Mouse (Mus musculus) c-Kit-negative CD71-positive TER-119-positive erythroid progenitor cells, embryonic 14.5 days (primary cell): Measurements from ENCODE around the gene Cct3.
A peak's percentile ranks its signal among the peaks of the same experiment; 100 is the strongest.
"Not testable (repeated sequence)": the region's sequence is repeated elsewhere in the genome, so short reads cannot be mapped to it uniquely, and the experiment has no call there.

Experiments used
- DNase-seq: peaks from one replicate; pipeline ENCODE4 v3.0.0-alpha.2; 2013; ENCODE audit warnings: low read depth, low spot score

The Cct3 gene

DNA sequence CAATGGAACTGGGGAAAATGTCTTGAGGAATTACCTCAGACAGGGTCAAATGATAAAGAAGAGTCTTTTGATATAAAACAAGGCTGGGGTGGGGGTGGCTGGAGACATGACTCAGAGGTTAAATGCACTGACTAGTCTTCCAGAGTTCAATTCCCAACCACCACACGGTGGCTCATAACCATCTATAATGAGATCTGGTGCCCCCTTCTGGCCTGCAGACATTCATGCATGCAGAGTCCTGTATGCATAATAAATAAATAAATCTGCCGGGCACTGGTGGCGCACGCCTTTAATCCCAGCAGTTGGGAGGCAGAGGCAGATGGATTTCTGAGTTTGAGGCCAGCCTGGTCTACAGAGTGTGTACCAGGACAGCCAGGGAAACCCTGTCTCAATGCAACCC lies 4.9 kb upstream of the Cct3 start:
- no peak for DNase-seq

DNA sequence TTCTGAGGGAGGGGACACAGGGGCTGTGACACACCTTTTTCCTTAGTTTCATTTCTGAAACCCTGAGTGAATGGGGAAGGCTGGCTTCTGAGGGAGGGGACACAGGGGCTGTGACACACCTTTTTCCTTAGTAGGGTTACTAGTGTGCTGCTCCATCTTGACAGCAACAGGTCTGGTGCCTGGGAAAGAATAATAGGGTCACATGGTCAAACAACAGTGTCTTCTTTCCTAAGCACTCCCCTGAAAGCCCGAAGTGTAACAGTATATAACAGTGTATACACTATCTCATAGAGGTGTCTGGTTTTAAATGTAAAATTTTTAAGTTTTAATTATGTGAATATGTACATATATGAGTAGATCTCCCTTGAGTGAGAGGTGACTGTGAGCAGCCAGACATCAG lies 1.6 kb upstream of the Cct3 start:
- DNase-seq: not testable (repeated sequence)

DNA sequence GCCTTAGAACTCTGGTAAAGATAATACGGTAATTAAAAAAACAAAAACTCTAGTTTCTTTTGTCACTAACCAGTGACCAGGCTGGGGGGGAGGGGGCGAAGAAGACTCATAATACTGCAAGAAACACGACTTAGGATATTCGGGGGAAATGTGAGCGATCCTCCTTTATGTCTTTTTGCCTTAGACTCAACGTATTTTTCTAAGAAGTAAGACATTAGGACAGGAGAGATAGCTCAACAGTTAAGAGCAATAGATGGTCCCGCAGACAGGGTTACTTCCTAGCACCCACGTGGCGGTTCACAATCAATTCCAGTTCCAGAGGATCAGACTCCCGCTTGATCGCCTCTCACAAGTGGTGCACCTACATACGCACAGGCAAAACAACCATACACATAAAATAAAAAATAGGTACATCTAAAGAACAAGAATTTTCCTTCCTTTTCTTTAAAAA lies 781 bp upstream of the Cct3 start:
- DNase-seq: no peak

DNA sequence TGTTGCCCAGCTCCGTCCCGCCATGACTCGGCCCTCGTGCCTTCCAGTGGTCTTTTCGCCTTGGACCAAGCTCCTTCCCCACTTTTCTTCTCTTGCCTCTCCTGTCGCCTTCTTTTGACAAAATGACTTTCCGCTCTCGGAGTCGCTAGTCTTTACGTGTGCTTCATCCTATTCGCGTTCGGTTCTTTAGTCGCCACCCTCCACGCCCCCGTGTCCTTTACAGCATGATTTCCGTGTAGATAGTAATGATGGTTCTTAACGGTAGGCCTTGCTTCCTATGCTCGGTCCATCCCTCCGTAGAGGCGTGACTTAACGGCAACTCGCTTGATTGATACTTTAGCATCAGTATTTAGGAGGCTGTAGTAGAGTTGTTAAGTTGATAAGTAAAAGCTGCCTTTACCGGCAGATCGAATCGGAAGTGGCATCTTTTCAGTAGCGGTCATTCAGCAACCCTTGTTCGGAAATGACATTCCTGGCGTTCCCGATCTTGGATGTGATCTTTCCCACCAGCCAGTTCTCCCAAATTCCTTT lies 470 bp downstream of the Cct3 start:
- peak; percentile 45 for DNase-seq

DNA sequence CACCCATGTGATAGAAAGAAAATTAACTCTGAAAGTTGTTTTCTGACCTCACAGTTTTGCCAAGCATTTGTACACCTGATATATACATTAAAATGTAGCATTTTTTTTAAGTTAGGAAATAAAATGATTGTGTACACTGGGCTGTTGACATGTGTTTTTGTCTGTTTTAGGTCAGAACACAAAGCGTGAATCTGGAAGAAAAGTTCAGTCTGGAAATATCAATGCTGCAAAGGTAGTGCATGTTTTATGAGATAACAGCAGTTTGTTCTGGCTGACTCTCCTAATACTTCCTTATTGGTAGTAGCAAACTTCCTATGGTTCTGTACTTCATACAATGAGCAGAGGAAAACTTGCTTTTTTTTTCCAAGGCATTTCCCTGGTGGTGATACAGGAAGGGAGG lies 2.3 kb downstream of the Cct3 start:
- no peak for DNase-seq

DNA sequence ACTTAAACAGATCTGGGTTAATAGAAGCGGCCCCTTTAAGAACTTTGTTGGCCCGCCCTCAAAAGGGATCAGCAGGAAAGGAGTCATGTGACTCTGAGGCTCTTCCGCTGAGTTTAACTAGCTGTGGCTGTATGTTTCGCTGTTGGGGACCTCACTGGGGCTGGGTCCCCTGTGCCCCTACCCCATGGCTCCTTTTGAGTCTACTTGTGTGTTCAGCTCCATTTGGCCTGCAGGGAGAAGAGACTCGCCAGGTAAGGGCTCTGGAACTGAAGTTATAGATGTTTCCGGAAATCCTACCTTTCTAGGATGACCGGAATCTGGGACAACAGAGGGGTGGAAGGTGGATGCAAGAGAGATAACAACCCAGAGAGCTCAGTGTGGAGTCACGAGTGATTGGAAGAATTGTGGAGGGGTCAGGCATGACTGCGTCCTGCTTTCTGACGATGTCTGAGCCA lies 28.1 kb downstream of the Cct3 start, which contains the start of gene Glmp:
Gene Glmp, plus strand, starts transcription at position 73 of the 455 bp plus-strand sequence.
- no peak for DNase-seq

DNA sequence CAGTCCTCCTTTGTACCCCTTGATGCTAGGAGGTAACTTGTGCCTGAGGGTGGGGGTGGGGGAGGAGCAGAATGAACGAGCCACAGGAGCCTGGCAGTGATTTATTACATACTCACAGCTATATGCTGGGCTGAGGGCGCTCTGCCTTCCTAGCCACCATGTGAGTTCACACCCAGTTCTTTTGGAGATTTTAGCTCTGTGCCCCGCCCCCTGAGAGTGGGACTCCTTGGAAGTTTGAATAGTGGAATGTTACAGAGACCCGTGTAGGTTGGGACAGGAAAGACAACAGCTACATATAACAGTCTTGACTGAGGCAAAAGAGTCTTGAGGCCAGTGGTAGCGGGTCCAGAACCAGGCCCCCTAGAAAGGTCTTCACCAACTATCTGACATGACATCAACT lies 32.0 kb downstream of the Cct3 start:
- no peak for DNase-seq

DNA sequence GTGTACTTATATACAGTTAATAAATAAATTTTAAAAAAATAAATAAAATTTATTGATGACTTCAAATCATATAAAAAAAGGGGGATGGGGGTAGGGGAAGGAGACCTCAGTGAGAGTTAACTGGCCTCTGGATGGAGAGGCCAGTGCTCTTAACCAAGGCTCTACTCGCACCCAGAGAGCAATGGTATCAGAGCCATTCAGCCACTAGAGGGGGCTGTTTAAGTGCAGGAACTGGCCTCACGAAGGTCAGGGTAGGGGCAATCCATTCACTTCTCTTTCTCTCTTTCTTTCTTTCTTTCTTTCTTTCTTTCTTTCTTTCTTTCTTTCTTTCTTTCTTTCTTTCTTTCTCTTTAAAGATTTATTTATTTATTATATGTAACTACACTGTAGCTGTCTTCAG lies 34.4 kb downstream of the Cct3 start:
- peak; percentile 64 for DNase-seq

DNA sequence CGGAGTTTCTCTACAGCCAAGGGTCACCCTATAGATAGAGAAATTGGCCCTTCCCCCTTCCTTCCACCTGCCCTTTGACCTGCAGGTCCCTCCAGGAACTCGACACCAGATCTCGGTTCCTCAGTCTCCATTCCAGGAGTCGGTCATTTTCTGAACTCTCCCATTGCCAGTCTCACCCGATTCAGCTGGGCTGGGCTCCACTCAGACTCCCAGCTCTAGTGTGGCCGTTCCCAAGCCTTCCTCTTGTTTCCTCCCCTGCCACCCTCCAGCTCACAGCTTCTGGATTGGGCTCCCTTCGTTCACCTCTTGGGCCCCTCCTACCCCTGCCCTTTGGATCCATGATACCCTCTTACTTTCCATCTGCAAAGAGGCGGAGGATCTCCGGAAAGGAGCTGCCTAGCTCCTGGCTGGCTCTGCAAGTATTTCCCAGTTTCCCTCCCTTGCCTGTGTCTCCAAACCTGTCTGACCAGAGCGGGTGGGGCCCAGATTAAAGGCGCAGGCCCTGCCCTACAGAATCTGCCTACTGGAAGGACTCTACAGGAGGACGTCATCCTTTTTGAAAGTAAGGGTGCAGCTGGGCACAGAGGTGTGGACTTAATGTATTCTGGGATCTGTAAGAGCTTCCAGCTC lies 37.2 kb downstream of the Cct3 start:
- DNase-seq: no peak

DNA sequence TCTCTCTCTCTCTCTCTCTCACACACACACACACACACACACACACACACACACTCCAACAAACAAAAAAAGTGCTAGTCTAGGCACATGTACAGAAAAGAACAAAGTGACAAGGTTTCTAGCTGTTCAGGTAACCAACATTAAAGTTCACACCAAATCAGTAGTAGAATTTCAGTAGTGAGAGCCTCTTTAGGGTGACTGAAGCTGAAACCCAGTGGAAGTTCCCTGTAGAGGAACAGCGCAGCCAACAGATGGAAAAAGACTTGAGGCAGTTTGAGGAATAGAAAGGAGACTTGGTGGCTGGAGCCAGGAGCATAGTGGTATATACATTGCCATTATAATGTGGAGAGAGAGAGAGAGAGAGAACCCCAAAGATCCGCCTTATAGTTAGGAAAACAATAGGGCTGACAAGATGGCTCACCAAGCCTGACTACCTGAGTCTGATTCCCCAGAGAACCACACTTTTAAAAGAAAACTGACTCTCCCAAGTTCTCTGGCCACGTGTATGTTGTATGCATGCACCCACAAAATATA lies 38.1 kb downstream of the Cct3 start:
- no peak for DNase-seq

DNA sequence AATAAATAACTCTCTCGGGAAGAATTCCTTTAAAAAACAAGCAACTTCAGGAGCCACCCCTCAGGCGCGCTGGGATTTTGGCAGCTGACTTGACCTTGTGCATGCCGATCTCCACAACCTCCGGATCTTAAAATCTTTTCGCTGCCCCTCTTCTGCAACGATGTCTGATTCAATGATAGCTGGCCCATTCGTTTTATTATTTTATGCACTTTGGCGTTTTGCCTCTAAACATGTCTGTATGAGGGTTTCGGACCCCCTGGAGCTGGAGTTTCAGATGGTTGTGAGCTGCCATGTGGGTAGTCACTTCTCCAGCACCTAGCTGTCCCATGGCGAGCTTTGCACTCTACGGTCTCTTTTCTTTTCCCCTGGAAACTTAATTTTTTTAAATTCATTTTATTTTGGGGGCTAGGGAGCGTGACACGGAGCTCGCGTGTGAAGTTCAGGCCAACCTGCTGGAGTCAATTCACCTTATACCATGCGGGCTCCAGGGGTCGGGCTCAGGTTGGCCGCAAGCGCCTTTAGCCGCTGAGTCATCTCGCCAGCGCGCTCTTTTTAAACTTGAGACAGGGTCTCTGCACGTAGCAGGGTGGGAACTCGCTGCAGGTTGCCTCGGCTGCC lies 38.6 kb downstream of the Cct3 start:
- no peak for DNase-seq

DNA sequence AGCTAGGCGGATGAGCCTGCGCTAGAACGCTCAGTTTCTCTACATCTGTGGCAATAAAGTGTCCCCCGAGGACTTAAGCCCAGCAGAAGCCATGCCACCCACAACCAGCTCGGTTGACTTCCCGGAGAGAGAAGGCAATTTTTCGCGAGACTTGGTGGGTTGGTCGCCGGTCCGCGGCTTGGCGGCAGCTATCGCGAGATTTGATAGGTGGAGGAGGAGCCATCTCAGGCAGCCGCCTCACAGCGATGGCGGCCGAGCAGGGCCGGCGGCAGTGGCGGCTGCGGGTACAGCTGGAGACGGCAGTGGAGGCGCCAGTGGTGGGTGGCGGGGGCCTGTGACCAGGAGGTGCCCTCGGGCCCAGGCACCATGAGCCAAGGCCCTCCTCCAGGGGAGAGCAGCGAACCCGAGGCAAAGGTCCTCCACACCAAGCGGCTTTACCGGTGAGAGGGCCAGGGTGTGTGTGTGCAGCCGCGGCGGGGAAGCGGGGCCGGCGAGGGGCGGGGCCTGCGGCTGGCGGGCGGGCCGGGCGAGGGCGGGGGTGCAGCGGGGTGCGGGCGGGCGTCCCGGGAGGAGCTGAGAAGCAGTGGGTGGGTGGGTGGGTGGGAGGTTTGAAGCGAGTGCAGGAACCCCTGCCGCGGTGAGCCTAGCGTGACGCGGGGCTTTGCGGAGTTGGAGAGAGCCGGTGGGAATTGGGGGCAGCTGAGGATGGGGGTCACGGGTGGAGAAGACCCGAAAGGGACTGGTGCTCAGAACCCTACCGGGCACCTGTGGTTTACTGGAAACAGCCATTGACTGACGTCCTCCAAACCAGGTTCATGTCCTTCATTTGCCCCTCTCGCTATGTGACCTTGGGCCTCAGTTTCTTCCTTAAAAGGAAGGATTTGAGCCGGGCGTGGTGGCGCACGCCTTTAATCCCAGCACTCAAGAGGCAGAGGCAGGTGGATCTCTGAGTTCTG lies 39.4 kb downstream of the Cct3 start, which contains the start of the genes Tmem79 and Smg5:
Gene Tmem79, minus strand, starts transcription at position 91 of the 956 bp plus-strand sequence.
Gene Smg5, plus strand, starts transcription at position 203 of the 956 bp plus-strand sequence.
- peak; percentile 94 for DNase-seq

DNA sequence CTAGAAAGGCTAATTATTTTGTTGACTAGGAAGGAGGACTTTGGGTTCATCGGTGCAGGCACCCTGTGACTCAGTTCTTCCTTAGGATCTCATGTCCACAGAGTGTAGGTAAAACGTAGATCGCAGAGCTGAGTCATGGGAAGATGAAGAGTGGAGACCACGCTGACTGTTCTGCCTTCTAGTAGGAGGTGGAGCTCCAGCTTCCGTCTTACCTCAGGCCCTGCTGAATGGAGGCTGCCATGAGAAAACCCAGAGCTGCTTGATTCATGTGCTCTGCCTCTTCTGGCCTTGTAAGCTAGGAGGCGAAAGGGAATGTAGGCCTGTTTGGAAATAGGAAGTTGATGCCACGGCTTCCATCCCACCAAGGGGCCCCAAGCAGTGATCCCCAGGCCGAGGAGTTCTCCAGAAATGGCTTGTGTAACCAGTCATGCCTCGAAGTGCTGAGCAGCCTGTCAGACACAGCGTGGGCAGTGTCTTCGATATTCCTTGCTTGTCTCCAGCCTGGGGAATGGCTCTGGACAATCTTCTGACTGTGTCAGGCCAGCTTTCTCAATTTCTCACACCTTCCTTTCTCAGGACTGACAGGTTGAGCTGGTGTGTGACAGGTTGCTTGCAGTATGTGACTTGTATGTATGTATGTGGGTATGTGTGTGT lies 40.6 kb downstream of the Cct3 start:
- peak; percentile 53 for DNase-seq

DNA sequence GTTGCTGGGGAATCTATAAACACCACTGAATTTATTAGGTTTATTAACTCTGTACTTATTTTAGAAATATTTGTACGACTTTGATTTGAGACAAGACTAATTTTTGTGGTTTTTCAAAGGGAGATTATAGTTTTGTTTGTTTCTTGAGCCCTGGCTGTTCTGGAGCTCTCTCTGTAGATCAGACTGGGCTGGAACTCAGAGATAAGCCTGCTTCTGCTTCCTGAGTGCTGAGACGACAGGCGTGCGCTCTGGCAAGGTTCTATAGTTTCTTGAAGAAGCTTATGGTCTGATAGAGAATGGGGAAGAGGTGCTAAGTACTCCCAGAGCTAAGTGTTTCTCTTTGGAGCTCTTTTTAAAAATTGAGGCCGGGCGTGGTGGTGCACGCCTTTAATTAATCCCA lies 41.4 kb downstream of the Cct3 start:
- peak; percentile 66 for DNase-seq

DNA sequence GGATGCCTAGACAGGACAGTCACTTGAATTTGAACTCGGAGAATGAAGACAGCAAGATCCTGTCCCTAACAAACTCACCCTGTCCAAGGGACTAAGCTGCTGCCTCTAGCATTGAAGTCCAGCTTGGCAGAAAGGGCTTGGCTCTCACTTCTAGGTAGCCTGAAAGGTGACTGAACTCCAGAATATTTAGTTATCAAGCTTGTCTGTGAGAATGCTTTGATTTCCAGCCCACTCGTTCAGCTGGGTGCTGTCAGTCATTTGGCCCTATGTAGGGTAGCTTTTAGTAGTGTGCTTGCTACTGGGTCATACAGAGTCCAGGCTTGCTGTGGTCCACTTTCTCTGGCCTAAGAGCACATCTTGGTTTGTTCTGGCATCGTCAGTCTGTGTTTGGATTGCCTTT lies 42.1 kb downstream of the Cct3 start:
- DNase-seq: no peak

DNA sequence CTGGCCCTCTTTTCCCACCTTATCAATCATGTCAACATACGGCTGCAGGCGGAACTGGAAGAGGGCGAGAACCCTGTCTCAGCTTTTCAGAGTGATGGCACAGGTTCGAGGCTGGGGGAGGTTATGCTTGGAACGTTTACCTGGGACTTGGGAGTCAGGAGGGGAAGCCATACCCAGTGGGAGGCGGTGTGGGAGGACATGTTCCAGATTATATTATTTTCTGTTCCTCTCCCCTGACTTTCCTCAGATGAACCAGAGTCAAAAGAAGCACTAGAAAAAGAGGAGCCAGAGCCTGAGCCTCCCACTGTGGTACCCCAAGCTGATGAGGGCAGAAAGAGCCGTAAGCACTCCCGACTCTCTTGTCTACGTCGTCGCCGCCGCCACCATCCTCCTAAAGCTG lies 53.8 kb downstream of the Cct3 start:
- DNase-seq: no peak

DNA sequence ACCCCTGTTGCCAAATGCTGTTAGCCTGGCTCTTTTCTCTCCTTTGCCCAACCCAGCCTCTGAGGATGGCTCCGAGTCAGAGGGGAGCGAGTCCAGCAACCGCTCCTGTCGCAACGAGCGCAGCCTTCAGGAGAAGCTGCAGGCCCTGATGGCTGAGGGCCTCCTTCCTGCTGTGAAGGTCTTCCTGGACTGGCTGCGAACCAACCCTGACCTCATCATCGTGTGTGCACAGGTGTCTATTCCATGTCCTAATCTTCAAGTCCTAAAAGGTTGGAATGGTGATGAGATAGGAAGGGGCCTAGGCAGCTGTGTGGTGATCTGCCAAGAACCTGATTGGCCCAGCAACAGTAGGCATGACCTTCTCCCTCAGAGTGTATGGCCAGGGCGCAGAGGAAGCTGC lies 56.0 kb downstream of the Cct3 start:
- DNase-seq: no peak

DNA sequence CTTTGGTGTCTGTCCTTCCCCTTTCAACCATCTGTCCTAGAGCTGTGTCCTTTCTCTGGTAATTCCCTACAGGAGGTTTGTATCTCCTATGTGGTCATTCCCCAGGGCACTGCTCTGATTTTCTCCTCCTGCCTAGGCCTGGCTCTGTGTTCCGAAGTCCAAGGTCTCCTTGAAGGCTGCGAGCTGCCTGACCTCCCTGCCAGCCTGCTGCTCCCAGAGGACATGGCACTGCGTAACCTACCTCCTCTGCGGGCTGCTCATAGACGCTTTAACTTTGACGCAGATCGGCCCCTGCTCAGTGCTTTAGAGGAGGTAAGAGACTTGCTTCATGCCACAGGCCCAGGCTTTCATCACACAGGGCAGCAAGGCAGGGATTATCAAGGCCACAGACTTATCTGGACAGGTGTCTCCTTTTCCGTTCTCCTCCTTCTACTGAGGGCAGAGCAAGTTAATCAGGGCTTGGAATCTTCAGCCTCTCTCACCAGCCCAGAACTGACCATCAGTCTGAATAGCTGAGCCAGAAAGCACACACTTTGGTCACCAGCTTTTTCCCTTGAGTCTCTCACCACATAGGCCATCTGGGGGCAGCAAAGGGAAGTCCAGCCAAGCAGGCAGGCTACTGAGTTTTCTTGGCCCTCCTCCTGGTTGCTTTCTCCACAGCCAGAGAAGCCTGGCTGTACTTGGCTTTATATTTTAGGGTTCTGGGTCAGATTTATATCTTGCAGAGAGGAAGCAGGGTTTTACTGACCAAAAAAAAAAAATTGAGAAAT lies 57.7 kb downstream of the Cct3 start:
- DNase-seq: no peak

DNA sequence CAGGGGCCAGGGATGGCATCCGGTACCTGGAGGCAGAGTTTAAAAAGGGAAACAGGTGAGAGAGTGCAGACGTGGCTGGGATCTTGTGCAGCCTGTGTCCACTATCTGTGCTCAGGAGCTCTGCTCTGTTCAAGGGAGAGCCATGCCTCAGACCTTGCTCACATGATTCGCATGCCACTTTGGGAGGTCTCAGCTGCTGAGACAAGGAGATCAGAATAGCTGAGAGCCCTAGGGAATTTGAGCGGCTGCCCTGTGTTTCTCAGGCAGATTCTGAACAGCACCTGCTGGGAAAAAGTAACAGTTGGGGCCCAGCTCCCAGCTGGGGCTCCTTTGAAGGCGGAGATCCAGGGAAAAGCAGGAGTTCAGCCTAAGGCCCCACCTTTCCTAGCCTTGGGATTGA lies 62.7 kb downstream of the Cct3 start:
- no peak for DNase-seq

DNA sequence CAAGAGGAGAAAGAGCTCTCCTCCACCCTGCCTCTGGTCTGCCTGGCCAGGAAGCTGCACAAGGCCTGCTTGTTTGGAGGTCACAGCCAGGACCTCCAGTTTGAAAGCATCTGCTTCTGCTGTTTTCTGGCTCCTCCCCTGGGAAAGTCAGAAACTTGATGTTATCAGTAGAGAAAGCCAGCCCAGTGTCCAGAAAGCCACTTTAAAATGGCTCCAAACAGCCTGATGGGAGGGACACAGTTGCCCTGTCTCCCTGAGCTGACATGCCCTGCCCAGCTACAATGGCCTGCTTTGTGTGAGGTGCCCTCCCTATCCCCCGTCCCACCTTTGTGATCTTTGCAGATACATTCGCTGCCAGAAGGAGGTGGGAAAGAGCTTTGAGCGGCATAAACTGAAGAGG lies 63.1 kb downstream of the Cct3 start:
- DNase-seq: no peak
